Mouse (Mus musculus): ENCODE results near the gene Evi2b. TPM values are rescaled to one million over a fixed set of nuclear protein-coding genes. Genes with fewer than 3 reads are reported as not detected.

The Evi2b gene
- polyA plus RNA-seq, 1 experiment from 2014 or later, result 8.5 TPM

GRCm38 (mm10) chr11:79515331-79515730 is 8.2 kb downstream of the Evi2b start:
- Histone ChIP-seq H3K9me3 (replicated peaks; ENCODE audit: control insufficient read depth, low read length) (no peaks in the 10 kb centered on the region), H3K27me3 (ENCODE audit: control insufficient read depth, insufficient read depth, low read depth, low read length) (no peaks in the 10 kb centered on the region), H3K4me2 (ENCODE audit: low read depth, low read length) (no peak overlapping the region), H3K4me1 (ENCODE audit: control insufficient read depth, low read depth, low read length) (peaks cover 2% of the 10 kb centered on the region), H3K36me3 (ENCODE audit: control insufficient read depth, insufficient read depth) (no peaks in the 10 kb centered on the region), H3K27ac (ENCODE audit: low read length) (no peak overlapping the region), H3K9ac (ENCODE audit: low read depth, low read length) (no peak overlapping the region), H3K4me3 (ENCODE audit: low read depth, low read length) (no peak overlapping the region)
- no peak for ATAC-seq (ENCODE audit: low read depth)
- WGBS (ENCODE audit: insufficient replicate concordance), result 66% methylated on average over 6 of the region's 6 CpGs

DNA sequence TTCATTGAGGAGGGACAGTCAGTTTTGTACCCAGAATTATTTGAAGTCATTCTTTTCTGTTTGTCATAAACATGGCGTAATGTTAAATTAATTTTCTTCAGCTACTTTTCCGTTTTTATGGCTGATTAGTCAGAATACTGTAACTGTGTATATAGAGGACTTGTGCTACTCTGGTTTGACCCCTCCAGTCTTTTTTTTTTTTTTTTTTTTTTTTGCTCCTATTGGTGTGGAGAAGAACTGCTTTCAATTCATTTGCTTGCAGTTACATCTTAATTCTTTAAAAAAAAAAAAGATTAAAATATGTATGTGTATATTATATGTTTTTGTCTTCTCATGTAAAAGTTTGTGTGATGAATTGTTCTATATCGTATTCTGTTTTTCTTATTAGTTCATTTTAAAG is 11.6 kb downstream of the Evi2b start:
- ATAC-seq (ENCODE audit: low read depth), result no peak
- H3K27me3 ChIP-seq (ENCODE audit: control insufficient read depth, insufficient read depth, low read depth, low read length), result no peaks in the 10 kb centered on the region
- 65% methylated on average over 3 of the region's 3 CpGs for WGBS (ENCODE audit: insufficient replicate concordance)

DNA sequence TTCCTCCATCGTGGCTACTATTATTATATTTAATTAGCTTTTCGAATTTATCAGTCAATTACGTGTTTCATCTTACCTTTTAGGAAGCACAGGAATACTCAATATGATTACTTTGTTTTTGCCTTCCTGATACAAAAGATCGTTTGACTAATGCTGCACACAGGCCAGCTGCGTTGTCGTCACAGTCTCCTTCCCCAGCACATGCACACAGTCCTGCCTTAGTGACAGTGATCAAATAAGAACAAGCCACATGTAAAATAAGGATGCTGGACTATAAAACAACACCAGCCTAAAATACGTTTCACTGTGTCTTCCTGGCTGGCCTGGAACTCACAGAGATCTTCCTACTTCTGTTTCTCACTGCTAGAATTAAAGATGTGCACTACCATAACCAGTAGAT is 19.1 kb downstream of the Evi2b start:
- Histone ChIP-seq H3K4me2 (ENCODE audit: low read depth, low read length) (no peak overlapping the region), H3K36me3 (ENCODE audit: control insufficient read depth, insufficient read depth) (no peaks in the 10 kb centered on the region)
- no peak for ATAC-seq (ENCODE audit: low read depth)

More for the DNA sequence above, 11.6 kb downstream of the Evi2b start:
- no peaks in the 10 kb centered on the region for H3K36me3 ChIP-seq (ENCODE audit: control insufficient read depth, insufficient read depth)
- no peak overlapping the region for H3K9ac ChIP-seq (ENCODE audit: low read depth, low read length)
- H3K4me3 ChIP-seq (ENCODE audit: low read depth, low read length), result no peak overlapping the region
- no peaks in the 10 kb centered on the region for H3K4me1 ChIP-seq (ENCODE audit: control insufficient read depth, low read depth, low read length)
- no peak overlapping the region for H3K4me2 ChIP-seq (ENCODE audit: low read depth, low read length)
- no peaks in the 10 kb centered on the region for H3K9me3 ChIP-seq (replicated peaks; ENCODE audit: control insufficient read depth, low read length)
- no peak overlapping the region for H3K27ac ChIP-seq (ENCODE audit: low read length)

DNA sequence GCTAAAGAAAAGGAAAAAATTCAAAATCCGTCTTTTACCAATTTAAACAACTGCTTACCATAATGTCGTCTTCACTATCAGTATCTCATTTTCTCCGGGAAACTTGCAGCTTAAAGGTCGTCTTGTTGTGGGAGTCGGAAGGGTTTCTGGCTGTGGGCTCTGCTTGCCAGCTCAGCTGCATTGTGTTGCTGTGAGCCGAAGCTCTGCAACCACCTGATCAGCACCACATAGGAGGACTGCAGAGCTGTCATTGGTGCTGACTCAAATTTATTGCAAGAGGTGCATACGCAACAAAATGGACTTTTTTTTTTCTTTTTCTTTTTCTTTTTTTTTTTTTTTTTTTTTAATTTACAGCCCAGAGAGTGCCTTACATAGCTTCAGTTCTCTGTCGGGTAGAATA is 19.7 kb downstream of the Evi2b start, which contains the start of gene Omg:
TSS of gene Omg (minus strand) at position 240 of the 400 bp plus-strand sequence.
- no peaks in the 10 kb centered on the region for H3K36me3 ChIP-seq (ENCODE audit: control insufficient read depth, insufficient read depth)
- 57% methylated on average over 8 of the region's 8 CpGs for WGBS (ENCODE audit: insufficient replicate concordance)
- H3K9me3 ChIP-seq (replicated peaks; ENCODE audit: control insufficient read depth, low read length), result no peaks in the 10 kb centered on the region
- no peak within 1 kb of the TSS for H3K27ac ChIP-seq (ENCODE audit: low read length)
- no peak within 1 kb of the TSS for H3K4me3 ChIP-seq (ENCODE audit: low read depth, low read length)
- ATAC-seq (ENCODE audit: low read depth), result no peak
- H3K4me2 ChIP-seq (ENCODE audit: low read depth, low read length), result no peak within 1 kb of the TSS
- H3K4me1 ChIP-seq (ENCODE audit: control insufficient read depth, low read depth, low read length), result no peaks in the 10 kb centered on the region
- H3K9ac ChIP-seq (ENCODE audit: low read depth, low read length), result no peak within 1 kb of the TSS
- H3K27me3 ChIP-seq (ENCODE audit: control insufficient read depth, insufficient read depth, low read depth, low read length), result no peaks in the 10 kb centered on the region

More for the DNA sequence above, 19.1 kb downstream of the Evi2b start:
- H3K27ac ChIP-seq (ENCODE audit: low read length), result no peak overlapping the region
- H3K4me3 ChIP-seq (ENCODE audit: low read depth, low read length), result no peak overlapping the region
- 77% methylated on average over 7 of the region's 7 CpGs for WGBS (ENCODE audit: insufficient replicate concordance)
- H3K4me1 ChIP-seq (ENCODE audit: control insufficient read depth, low read depth, low read length), result no peaks in the 10 kb centered on the region
- H3K9me3 ChIP-seq (replicated peaks; ENCODE audit: control insufficient read depth, low read length), result no peaks in the 10 kb centered on the region
- H3K9ac ChIP-seq (ENCODE audit: low read depth, low read length), result no peak overlapping the region
- no peaks in the 10 kb centered on the region for H3K27me3 ChIP-seq (ENCODE audit: control insufficient read depth, insufficient read depth, low read depth, low read length)

DNA sequence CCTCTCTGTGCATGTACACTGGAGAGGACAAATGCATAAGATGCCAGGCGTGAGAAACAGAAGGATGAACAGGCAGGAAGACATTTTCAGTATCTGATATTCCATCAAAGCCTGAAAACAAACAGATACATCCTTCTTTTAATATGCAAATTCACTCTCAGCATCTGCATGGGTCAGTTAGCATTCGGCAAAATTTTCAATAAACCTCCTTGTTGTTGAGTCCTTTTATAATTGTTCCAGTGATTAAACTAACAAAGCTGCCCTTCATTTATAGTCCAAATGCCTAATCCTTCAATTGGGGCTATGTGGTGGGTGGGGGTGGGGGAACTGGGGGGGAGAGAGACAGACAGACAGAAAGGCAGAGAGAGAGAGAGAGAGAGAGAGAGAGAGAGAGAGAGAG is 20.6 kb downstream of the Evi2b start:
- no peak overlapping the region for H3K27ac ChIP-seq (ENCODE audit: low read length)
- WGBS (ENCODE audit: insufficient replicate concordance), result 56% methylated on average over 2 of the region's 2 CpGs
- no peak overlapping the region for H3K4me2 ChIP-seq (ENCODE audit: low read depth, low read length)
- no peaks in the 10 kb centered on the region for H3K9me3 ChIP-seq (replicated peaks; ENCODE audit: control insufficient read depth, low read length)
- no peak overlapping the region for H3K4me3 ChIP-seq (ENCODE audit: low read depth, low read length)
- no peak for ATAC-seq (ENCODE audit: low read depth)
- H3K36me3 ChIP-seq (ENCODE audit: control insufficient read depth, insufficient read depth), result no peaks in the 10 kb centered on the region
- H3K4me1 ChIP-seq (ENCODE audit: control insufficient read depth, low read depth, low read length), result no peaks in the 10 kb centered on the region
- H3K27me3 ChIP-seq (ENCODE audit: control insufficient read depth, insufficient read depth, low read depth, low read length), result no peaks in the 10 kb centered on the region
- H3K9ac ChIP-seq (ENCODE audit: low read depth, low read length), result no peak overlapping the region

GRCm38 (mm10) chr11:79494976-79495800 is 28.4 kb downstream of the Evi2b start:
- ATAC-seq (ENCODE audit: low read depth), result no peak

GRCm38 (mm10) chr11:79484721-79485120 is 38.8 kb downstream of the Evi2b start:
- Histone ChIP-seq H3K27me3 (ENCODE audit: control insufficient read depth, insufficient read depth, low read depth, low read length) (no peaks in the 10 kb centered on the region), H3K4me3 (ENCODE audit: low read depth, low read length) (no peak overlapping the region), H3K36me3 (ENCODE audit: control insufficient read depth, insufficient read depth) (no peaks in the 10 kb centered on the region; the same call in 1 of the 2 replicates), H3K4me1 (ENCODE audit: control insufficient read depth, low read depth, low read length) (no peaks in the 10 kb centered on the region), H3K9ac (ENCODE audit: low read depth, low read length) (no peak overlapping the region), H3K9me3 (replicated peaks; ENCODE audit: control insufficient read depth, low read length) (no peaks in the 10 kb centered on the region), H3K27ac (ENCODE audit: low read length) (no peak overlapping the region), H3K4me2 (ENCODE audit: low read depth, low read length) (no peak overlapping the region)
- no peak for ATAC-seq (ENCODE audit: low read depth)

More at GRCm38 (mm10) chr11:79494976-79495800, 28.4 kb downstream of the Evi2b start:
- WGBS (ENCODE audit: insufficient replicate concordance), result 66% methylated on average over 10 of the region's 10 CpGs
- Histone ChIP-seq H3K4me2 (ENCODE audit: low read depth, low read length) (no peak overlapping the region), H3K9ac (ENCODE audit: low read depth, low read length) (no peak overlapping the region), H3K27me3 (ENCODE audit: control insufficient read depth, insufficient read depth, low read depth, low read length) (no peaks in the 10 kb centered on the region), H3K27ac (ENCODE audit: low read length) (no peak overlapping the region), H3K4me1 (ENCODE audit: control insufficient read depth, low read depth, low read length) (no peaks in the 10 kb centered on the region), H3K36me3 (ENCODE audit: control insufficient read depth, insufficient read depth) (no peaks in the 10 kb centered on the region), H3K4me3 (ENCODE audit: low read depth, low read length) (no peak overlapping the region), H3K9me3 (replicated peaks; ENCODE audit: control insufficient read depth, low read length) (no peaks in the 10 kb centered on the region)

DNA sequence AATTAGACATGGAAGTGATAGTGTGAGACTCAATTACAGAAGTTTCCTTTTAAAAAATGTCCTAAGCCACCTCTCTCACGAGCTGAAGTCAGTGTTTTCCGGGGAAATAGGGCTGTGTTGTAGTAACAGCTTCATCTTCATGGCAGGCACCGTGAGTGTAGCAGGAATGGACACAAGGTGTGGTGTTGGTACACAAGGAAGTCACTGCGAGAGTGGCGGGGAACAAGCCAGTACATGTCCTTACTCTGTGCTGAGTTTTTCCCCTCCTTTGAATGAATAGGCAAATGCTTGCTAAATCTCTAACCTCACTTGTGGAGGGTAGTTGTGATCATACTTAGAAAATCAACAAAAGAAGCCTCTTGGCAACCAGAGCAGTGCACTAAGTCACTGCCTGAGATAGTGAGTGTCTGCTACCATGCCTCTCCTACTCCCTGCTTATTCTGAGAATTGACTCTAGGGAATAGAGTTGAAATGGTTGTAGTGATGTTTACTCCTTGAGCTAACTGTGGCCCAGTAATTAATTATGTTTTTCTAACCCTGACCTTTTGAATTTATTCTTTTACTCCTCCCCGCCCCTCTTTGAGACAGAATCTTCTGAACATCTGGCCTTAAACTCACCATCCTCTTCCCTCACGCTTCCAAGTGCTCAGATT is 39.6 kb downstream of the Evi2b start:
- Histone ChIP-seq H3K9ac (ENCODE audit: low read depth, low read length) (no peak overlapping the region), H3K9me3 (replicated peaks; ENCODE audit: control insufficient read depth, low read length) (no peaks in the 10 kb centered on the region), H3K4me1 (ENCODE audit: control insufficient read depth, low read depth, low read length) (no peaks in the 10 kb centered on the region), H3K36me3 (ENCODE audit: control insufficient read depth, insufficient read depth) (no peaks in the 10 kb centered on the region; the same call in 1 of the 2 replicates), H3K4me3 (ENCODE audit: low read depth, low read length) (no peak overlapping the region), H3K27me3 (ENCODE audit: control insufficient read depth, insufficient read depth, low read depth, low read length) (no peaks in the 10 kb centered on the region), H3K27ac (ENCODE audit: low read length) (no peak overlapping the region), H3K4me2 (ENCODE audit: low read depth, low read length) (no peak overlapping the region)
- 71% methylated on average over 7 of the region's 7 CpGs for WGBS (ENCODE audit: insufficient replicate concordance)
- no peak for ATAC-seq (ENCODE audit: low read depth)

DNA sequence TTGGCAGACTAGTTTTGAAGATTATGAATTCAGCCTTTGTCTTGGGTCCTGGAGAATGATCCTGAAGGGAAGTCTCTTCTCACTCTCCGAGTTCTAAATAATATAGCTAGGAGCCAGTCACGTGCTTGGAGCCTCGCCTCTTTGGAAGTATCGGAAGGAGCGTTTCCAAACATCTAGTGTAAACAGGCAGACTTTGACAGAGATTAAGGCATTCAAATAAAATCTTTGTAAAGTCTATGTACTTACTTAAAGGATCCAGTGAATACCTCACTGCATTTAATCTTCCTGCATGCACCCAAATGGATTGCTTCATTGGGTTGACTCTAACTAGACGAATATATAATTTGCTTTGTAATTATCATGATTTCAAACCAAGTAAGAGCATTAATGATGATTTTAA is 40.2 kb downstream of the Evi2b start:
- Histone ChIP-seq H3K9me3 (replicated peaks; ENCODE audit: control insufficient read depth, low read length) (no peaks in the 10 kb centered on the region), H3K4me2 (ENCODE audit: low read depth, low read length) (no peak overlapping the region), H3K27ac (ENCODE audit: low read length) (no peak overlapping the region), H3K27me3 (ENCODE audit: control insufficient read depth, insufficient read depth, low read depth, low read length) (no peaks in the 10 kb centered on the region), H3K4me3 (ENCODE audit: low read depth, low read length) (no peak overlapping the region), H3K4me1 (ENCODE audit: control insufficient read depth, low read depth, low read length) (no peaks in the 10 kb centered on the region), H3K9ac (ENCODE audit: low read depth, low read length) (no peak overlapping the region), H3K36me3 (ENCODE audit: control insufficient read depth, insufficient read depth) (no peaks in the 10 kb centered on the region; the same call in 1 of the 2 replicates)
- ATAC-seq (ENCODE audit: low read depth), result no peak
- 80% methylated on average over 6 of the region's 6 CpGs for WGBS (ENCODE audit: insufficient replicate concordance)

Data from liver, embryonic 16.5 days (tissue).